Mouse (Mus musculus) monocyte, adult 5-6 weeks (primary cell): ENCODE data around the gene E030018B13Rik. TPM values are rescaled to one million over a fixed set of nuclear protein-coding genes. Genes with fewer than 3 reads are reported as not detected.

Experiments used
- ATAC-seq: fragments of 153-309, 156-312 bp; replicated peaks from 2 replicates; pipeline ENCODE4 v1.8.0; 2017; ENCODE audit warnings: mild to moderate bottlenecking; ENCODE audit not compliant: low TSS enrichment, insufficient number of reproducible peaks, severe bottlenecking, poor library complexity, low FRiP score
- total RNA-seq: library from RNA; stranded (forward); fragments of 200-1000, 200-491, 200-594 nt; gene quantifications from 3 replicates; pipeline ENCODE4 v1.2.3, GENCODE M21; 2017

Gene E030018B13Rik
- total RNA-seq, 1 experiment from 2014 or later = not detected

DNA sequence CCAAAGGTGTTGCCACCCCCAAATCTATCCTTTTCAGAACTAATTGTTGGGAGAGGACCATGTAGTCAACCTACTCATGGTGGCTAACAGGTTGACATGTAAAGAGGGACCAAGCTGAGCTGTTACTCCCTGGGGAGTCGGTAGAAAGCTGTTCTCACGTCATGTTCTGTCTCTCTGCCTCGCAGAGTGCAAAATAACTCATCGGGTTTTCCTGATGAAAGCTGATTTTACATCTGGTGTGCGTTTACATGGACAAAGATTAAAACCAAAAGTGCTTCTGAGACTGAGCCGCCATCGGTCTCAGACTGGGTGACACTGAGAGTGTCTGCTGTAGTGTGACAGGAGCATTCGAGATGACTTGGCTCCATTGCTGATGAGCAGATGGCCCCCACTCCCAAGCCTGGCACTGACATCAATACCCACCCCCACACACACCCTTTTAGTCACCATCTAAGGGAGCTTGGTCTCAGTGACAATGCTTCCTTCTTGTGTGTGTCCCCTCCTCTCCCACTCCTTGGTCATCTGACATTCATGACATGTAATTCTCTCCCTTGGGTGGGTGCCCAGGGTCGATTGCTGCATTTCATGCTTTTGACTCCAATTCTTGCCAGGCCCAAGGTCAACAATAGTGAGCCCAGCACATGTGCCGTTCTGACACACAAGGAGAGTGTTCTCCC is 34.4 kb downstream of the E030018B13Rik start:
- ATAC-seq = no peak

DNA sequence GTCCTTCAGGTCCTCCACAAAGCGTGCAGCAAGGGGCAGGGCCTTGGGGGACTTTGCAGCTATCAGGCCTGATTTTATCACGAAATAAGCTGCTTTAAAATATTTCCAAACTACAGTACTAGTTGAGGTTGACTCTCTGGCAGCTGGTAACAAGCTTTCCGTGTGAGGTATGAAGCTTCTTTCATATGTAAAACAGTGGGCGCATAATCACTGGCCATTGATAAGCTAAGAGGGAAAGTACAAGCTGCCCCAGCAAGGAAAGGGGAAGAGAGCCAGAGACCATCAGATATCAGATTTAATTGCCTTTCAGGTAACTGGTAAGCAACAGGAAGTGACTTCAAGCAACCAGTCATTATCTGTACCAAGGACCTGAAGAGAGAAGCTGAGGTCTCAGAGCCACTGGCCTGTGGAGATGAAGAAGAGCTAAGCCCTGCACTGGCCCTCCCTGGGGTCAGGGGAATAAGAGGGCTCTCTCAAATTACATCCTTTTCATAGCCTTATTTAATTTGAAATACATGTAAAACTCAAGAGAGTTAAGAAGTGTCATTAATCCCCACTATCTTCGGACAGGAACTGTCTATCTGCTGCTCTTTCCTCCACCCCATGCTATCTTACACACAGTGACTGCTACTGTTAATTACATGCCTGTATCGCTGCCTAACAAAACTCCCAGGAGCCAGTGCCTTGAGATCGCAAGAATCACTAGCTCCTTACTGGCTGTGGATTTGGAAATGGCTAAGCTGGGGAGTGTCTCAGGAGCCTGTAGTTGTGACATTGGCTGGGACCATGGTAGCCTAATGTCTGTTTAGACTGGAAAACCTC is 35.6 kb downstream of the E030018B13Rik start:
- ATAC-seq = no peak

DNA sequence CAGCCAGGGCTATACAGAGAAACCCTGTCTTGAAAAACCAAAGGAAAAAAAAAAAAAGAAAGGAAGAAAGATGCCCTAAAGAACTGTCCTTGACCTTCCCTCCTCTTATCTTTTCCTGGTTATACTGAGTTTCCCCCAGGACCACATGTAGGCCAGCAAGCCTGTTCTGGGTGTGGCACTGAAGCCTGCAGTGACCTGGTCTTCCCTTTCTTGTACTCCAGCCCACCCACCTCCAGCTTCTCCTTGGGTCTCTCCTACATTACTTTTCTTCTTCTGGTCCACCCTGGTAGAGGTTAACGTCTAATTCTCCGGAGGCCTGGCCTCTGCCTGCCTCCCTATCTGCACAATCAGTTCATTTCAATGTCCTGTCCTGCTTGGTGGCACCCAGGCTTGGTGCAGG is 38.8 kb downstream of the E030018B13Rik start:
- ATAC-seq = no peak

DNA sequence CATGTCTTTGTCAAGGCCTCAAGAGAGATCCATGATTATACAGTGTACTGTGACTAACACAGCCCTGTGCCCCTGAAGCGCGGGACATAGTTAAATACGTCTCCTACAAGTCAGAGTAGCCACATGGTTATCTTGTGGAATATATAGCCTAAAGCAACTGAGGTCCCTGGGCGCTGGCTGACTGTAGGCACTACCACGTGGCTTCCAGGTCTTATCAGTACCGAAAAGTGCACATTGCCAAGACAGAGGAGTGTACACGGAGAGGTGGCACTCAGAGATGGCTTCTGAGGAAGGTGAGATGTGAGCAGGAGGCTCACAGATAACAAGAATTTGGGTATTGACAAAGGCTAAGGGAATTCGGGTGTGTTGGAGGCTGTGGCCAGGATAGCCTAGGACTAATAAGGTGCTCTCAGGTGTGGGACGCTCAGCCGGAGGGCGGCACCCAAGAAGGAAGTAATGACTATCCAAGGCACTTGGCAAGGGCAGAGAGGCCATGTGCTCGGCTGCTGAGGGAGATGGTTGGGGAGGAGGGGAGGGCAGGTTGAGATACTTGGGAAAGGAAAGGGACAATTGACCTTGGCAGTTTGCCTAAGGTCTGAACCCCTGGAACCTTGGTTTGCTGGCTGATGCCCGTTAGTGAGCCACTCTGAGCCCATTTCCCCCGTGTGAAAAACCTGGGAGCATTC is 39.6 kb downstream of the E030018B13Rik start:
- no peak for ATAC-seq

DNA sequence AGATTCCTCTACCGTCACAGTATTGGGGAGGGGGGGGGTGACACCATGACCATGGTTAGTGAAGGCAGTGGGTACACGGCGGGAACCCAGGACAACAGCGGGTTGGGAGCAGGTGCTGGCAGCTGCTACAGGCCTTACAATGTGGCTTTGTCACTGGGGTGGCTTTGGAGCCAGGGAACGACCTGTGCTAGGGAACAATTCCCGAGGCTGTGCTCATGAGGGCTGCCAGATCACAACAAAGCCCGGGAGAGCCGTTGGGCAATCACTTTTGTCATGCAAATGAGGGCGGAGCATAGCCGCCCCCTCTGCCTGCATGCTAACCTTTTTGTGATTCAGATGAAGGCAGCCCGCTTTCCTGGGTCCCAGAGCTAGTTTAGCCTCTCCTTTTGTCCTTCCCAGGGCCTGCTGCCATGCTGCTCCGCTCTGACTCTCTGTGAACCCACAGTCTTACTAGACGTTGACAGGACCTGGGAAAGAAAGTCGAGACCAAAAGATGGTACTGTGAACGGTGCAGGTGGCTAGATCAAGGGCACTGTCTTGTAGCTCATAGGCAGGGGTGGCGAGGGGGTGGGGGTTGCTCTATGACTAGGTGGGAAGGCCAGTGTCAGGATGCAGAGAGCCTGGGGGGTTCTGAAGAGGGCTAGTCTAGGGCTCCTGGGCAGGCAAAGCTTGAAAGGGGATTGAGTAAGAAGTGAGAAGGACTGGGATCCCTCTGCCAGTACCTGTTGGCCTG is 40.5 kb downstream of the E030018B13Rik start:
- no peak for ATAC-seq

DNA sequence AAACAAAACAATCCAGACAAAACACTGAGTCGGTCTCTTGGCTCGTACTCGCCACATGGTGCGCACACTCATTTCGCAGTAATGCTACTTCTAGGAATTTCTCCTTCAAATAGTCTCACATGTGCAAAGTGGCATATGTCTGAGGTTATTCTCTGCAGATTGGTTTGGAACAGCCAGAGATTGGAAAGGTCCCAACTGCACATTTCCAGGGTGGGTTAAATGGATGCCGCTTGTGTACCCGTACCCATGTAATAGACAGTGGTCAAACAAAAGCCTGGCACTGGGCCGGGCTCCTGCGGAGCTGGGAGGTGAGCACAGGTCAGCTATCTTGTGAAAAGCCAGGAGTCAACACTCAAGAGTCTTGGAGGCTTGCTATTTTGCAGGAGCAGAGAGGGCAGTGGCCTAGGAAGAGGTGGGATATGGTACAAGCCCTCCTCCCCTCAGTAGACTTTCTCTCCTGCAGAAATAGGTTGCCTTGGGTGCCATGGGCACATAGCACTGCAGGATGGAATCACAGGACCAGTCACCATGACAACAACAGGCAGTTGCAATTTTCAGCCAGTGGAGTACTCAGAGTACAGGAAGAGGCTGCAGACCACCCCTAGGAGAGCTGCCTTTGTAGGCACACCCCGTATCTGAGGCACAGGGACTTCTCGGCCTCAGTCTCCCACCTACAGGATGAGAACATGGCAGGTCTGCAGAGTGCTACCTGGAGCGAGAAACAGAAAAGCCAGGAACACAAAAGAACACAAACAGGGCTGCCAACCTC is 41.4 kb downstream of the E030018B13Rik start:
- no peak for ATAC-seq

DNA sequence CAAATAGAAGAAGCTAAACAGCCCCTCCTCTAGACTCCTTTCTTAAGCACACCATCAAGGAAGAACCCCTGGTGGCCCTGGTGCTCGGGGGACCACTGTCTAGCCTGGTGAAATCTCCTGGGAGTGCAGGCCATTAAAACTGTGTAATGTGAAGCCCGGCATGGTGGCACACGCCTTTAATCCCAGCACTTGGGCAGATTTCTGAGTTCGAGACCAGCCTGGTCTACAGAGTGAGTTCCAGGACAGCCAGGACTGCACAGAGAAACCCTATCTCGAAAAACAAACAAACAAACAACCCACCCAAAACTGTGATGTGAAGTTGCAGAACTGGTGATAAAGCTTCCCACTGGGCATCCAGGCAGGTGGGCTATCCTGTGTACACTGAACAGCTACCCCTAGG is 47.0 kb downstream of the E030018B13Rik start:
- no peak for ATAC-seq

DNA sequence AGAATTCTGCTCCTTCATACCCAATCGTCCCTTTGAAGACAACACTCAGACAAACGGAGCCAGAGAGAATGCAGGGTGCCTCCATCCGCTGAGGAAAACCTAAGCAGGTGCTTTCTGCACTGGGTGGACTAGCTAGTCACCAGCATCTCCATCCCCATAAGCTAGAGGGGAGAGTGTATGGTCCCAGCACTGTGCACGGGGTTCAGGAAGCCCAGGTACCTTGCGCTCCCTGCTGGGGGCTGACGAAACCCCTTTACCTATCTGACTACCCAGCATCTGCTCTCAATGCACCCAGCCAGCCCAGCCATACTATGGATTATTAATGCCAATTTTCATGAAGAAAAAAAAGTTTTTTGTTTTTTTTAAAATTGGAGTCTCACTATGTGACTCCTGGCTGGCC is 47.5 kb downstream of the E030018B13Rik start:
- ATAC-seq = no peak

DNA sequence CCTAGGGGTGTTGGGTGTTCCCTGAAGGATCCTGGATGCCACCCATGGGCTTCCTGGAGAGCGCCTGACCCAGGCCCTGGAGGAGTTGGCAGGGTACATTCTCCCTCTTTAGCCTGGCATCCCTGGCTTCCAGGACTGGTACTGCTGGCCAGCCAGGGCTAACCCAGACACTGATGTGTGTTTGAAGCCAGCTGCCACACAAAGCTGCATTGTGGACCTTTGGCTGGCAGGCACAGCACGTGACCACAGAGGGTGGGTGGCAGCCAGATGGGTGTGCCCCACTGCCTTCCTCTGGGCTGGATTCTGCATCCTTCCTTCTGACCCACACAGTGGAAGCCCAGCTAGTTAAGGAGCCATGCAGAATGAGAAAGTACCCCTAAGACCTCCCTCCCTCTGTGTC is 48.5 kb downstream of the E030018B13Rik start:
- ATAC-seq = peak; percentile 59

DNA sequence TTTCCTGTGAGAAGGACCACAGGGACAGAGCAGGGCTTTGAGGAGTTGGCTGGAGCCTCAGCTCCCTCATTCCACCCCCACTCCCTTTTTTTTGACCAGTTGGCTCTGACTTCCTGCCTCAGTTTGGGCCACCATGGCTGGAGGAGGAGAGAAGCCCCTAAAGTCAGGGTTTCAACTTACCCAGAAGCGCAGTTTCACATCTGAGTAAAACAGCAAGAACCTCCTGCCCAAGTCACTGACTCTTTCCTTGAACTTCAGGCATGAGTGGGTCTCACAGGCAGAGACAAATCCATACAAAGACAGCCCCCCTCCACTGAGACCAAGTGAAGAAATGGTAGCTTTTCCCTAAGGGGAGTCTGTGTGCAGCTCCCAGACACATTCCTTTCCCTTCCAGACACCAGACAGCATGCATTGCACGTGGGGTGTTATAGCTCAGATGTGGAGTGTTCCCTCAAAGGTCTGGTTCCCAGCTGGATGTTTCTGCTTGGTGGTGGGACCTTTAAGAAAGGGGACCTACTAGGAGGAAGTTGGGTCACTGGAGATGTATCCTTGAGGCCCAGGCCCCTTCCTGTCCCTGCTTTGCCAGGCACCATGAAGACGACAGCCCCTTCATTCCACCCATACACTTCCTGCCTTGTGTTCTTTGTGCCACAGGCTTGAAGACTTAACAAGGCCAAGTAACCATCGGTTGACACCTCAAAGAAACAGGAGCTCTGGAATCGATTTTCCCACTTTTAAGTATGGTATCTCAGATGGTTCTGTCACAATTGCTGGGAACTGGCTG is 49.2 kb downstream of the E030018B13Rik start:
- ATAC-seq = peak; percentile 36; the same call in 1 of the 2 replicates

DNA sequence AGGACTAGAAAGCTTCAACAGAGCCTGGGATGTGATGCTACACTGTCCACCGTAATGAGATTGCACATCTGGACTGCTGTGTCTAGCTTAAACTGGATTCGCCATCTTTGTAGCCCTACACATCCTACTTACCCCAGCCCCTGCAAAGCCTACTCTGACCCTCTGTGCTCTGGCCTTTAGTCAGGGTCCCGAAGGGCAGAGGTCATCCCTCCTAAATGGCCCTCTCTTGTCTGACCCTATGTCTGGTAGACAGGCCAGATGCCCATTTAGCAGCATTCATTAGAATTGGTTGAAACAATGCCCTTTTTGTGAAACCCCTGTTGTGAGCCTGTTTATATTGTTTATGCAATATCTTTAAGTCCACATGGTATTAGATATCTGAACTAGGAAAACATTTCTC is 53.3 kb downstream of the E030018B13Rik start:
- ATAC-seq = no peak

Other genes starting within 250 kb of the E030018B13Rik start
- 106 to 183 TPM (median 115 TPM) in 3 replicates for gene Klf13, start 22.1 kb downstream of the E030018B13Rik start, total RNA-seq
- not detected in 3 replicates for gene Trpm1, start 237.0 kb downstream of the E030018B13Rik start, total RNA-seq